In genomic region chr5:69019386-69019785, GRCm38 (mm10) we compare ENCODE assay signal across 13 mouse cellular contexts.
"Had no signal": no experiment of that assay in that cellular context is flagged by ENCODE, and none has a peak within 500 bp of the region (broad histone marks: within the 10 kb centered on the region; RNA-seq: fewer than 3 reads in every experiment).

No protein-coding gene starts in this region.

- DNase-seq: gastrocnemius, postnatal 10 days; gastrocnemius, postnatal 25 days; heart, adult 18-20 months; heart, postnatal 10 days; heart, postnatal 4 days; kidney, adult 18-20 months; kidney, adult 8-10 months; kidney, postnatal 10 days; kidney, postnatal 25 days; kidney, postnatal 4 days; liver; liver, embryonic 13.5 days; liver, postnatal 0 days had no signal
